Mouse (Mus musculus) limb, embryonic 13.5 days (tissue): ENCODE results near the gene Prickle3. TPM values are rescaled to one million over a fixed set of nuclear protein-coding genes. Genes with fewer than 3 reads are reported as not detected.
"Not testable (repeated sequence)": the region's sequence is repeated elsewhere in the genome, so short reads cannot be mapped to it uniquely, and the experiment has no call there.

Experiments
- ATAC-seq: fragments of 200-750 bp; cut with Nextera tagmentation; 2 replicates; pipeline ENCODE4 v1.8.0; 2017; ENCODE audit warnings: low read depth, moderate number of reproducible peaks, moderate TSS enrichment; ENCODE audit not compliant: low FRiP score
- H3K27ac ChIP-seq: fragments of 300-500 bp; sonication (generic); 2 replicates; pipeline ENCODE4 v1.5.1; 2015; ENCODE audit warnings: inconsistent platforms, mild to moderate bottlenecking, moderate library complexity
- H3K27me3 ChIP-seq: fragments of 300-500 bp; sonication (generic); 2 replicates; pipeline ENCODE4 v1.6.1; 2015; ENCODE audit warnings: mild to moderate bottlenecking, inconsistent platforms
- H3K36me3 ChIP-seq: fragments of 300-500 bp; sonication (generic); 2 replicates; pipeline ENCODE4 v1.6.1; 2015; ENCODE audit warnings: inconsistent platforms, mild to moderate bottlenecking, moderate library complexity
- H3K4me1 ChIP-seq: fragments of 300-500 bp; sonication (generic); 2 replicates; pipeline ENCODE4 v1.6.1; 2015; ENCODE audit warnings: inconsistent platforms
- H3K4me2 ChIP-seq: fragments of 300-500 bp; sonication (generic); replicated peaks from 2 replicates; pipeline ENCODE4 v1.6.1; 2015; ENCODE audit warnings: inconsistent platforms, mild to moderate bottlenecking, moderate library complexity
- H3K4me3 ChIP-seq: fragments of 300-500 bp; sonication (generic); 2 replicates; pipeline ENCODE4 v1.5.1; 2015; ENCODE audit warnings: moderate library complexity, mild to moderate bottlenecking, inconsistent platforms
- H3K9ac ChIP-seq: fragments of 300-500 bp; sonication (generic); 2 replicates; pipeline ENCODE4 v1.6.1; 2015; ENCODE audit warnings: mild to moderate bottlenecking, inconsistent platforms
- H3K9me3 ChIP-seq: fragments of 300-500 bp; sonication (generic); 2 replicates; pipeline ENCODE4 v1.6.1; 2016; ENCODE audit warnings: inconsistent platforms
- WGBS: fragments of 180-500 bp; shearing (Covaris S2); methylation state at CpG from one replicate; pipeline ENCODE4 v1.1.7; 2015; 5-methylcytosine and 5-hydroxymethylcytosine counted together
- polyA plus RNA-seq: library from polyadenylated mRNA; unstranded; fragments of >200 nt; fragmentation: Nextera tagmentation; extraction: Ambion mirVana; gene quantifications from 2 replicates; pipeline ENCODE4 v1.2.1, GENCODE M21; 2015

The Prickle3 gene
- polyA plus RNA-seq, 1 experiment from 2014 or later = 10.0 TPM

DNA sequence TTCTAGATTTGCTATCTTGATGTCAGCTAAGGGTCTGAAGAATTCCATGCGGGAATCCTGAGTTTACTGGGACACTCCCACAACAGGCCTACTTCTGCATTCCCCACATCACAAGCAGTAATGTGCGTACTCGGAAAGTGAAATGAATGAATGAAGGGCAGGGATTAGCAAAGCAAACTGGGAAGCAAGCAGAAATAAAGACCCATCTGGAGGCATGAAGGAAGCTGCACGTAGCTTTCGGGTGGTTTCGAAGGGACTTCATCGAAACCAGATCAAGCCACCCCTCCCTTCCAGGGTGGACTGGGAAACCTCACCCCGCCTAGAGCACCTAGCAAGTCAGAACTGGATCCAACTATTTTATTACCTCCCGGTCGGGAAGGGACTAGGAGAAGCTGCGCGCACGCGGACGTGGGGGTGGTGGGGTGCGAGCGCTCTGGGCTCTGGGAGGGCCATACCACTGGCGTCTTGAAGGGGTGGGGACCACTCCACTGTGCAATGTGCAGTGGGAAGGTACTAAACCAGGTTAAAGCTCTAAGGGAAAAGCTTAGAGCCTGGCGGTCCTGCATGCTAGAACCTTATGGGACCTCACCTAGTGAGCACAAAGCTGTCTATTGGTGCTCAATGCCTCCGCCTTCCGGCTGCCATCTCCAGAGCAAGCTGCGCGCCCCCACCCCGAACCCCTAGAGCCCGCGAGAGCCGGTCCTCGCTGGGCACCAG lies 17.4 kb downstream of the Prickle3 start:
- Histone ChIP-seq H3K36me3 (no peaks in the 10 kb centered on the region), H3K27me3 (no peaks in the 10 kb centered on the region), H3K4me1 (peaks cover 18% of the 10 kb centered on the region), H3K4me3 (peak overlapping the region; percentile 29), H3K27ac (peak overlapping the region; percentile 70), H3K4me2 (peak overlapping the region; percentile 57), H3K9ac (0 out of 2 replicates have a peak overlapping the region, but pooled peaks have one; percentile 2), H3K9me3 (no peaks in the 10 kb centered on the region)
- WGBS = 31% methylated on average over 28 of the region's 28 CpGs
- ATAC-seq = peak; percentile 16; the same call in 1 of the 2 replicates

DNA sequence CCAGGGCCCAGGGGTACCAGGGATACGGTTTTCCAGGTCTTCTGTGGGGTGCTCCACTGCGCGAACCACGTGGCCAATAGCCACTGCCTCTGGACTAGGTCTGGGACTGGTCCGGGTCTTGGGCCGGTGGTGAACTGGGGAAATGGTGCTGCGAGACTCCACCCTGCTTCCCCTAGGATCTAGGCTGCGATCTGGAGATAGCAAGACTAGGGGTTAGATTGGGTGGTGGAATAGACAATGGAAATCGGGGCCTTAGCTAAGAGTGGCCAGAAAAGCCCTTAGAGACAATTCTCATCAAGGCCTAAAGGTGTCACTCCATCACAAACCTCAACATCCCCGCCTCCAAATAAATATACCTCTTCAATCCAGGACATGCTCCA lies 17.9 kb downstream of the Prickle3 start:
- Histone ChIP-seq H3K9me3 (no peaks in the 10 kb centered on the region), H3K4me1 (peaks cover 18% of the 10 kb centered on the region), H3K36me3 (no peaks in the 10 kb centered on the region), H3K27ac (peak overlapping the region; percentile 70), H3K4me3 (peak overlapping the region; percentile 29), H3K27me3 (no peaks in the 10 kb centered on the region), H3K4me2 (peak overlapping the region; percentile 57), H3K9ac (no peak overlapping the region)
- ATAC-seq = 0 out of 2 replicates have a peak, but pooled peaks have one; percentile 2
- 33% methylated on average over 10 of the region's 10 CpGs for WGBS

DNA sequence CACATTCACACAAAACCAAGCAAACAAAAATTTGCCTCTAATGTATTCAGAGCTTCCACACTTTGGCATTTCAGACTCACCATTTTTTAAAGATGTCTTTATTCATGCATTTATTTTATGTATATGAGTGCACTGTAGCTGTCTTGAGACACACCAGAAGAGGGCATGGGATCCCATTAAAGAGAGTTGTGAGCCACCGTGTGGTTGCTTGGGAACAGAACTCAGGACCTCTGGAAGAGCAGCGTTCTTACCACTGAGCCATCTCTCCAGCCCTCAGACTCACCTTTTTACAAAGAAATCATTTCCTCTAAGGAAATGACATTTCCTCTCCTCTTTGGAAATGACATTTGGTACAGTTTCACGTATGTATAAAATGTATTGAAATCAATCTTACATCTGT lies 21.9 kb downstream of the Prickle3 start:
- H3K27me3 ChIP-seq = no peaks in the 10 kb centered on the region
- no peaks in the 10 kb centered on the region for H3K9me3 ChIP-seq
- H3K4me1 ChIP-seq = peaks cover 4% of the 10 kb centered on the region
- no peaks in the 10 kb centered on the region for H3K36me3 ChIP-seq
- no peak overlapping the region for H3K4me3 ChIP-seq
- 37% methylated on average over 3 of the region's 3 CpGs for WGBS
- H3K4me2 ChIP-seq = no peak overlapping the region
- H3K27ac ChIP-seq = no peak overlapping the region
- no peak for ATAC-seq
- no peak overlapping the region for H3K9ac ChIP-seq

DNA sequence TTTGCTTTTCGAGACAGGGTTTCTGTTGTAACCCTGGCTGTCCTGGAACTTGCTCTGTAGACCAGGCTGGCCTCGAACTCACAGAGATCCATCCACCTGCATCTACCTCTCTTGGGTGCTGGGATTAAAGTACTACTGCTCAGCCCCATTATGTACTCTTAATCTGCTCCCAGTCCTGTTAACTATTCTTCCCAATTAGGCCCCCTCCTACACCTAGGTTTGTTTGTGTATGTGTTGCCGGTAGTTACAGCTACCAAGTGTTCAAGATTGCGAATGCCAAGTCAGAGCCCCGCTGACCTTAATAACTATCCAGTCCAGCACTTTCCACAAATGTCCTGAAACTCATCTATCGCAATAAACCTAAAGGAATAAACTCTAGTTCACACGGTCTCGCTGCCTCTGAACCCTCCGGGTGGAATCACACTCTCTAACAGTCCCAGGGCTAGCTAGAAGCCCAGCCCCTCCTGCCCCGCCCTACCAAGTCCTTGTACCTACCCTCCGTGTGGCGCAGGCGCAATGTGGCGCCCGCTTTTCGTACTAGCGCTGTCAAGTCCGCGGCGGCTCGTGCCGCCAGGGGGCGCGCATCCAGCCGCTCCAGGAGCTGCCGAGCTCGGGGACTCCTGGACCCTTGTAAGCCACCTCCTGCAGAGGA lies 22.5 kb downstream of the Prickle3 start:
- Histone ChIP-seq H3K27ac (no peak overlapping the region), H3K4me1 (no peaks in the 10 kb centered on the region), H3K27me3 (no peaks in the 10 kb centered on the region), H3K9me3 (no peaks in the 10 kb centered on the region), H3K9ac (peak overlapping the region; percentile 55; the same call in 1 of the 2 replicates), H3K4me2 (peak overlapping the region; percentile 61), H3K36me3 (no peaks in the 10 kb centered on the region), H3K4me3 (peak overlapping the region; percentile 36)
- 16% methylated on average over 27 of the region's 27 CpGs for WGBS
- ATAC-seq = peak; percentile 93

DNA sequence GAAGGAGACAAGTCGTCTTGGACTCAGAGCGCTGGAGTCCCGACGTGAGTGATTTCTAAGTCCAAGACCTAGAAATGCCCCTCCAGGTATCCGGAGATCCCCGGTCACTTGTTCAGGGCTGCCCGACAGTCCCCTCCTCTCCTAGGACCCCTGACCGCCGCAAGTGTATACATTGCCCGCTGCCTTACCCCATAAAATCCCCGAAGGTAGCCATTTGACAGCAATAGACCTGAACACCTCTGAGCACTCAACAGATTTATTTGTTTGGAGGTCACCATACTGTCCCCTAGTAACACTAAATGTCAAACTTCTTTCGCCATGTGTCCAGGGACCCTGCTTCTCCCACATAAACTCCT lies 23.0 kb downstream of the Prickle3 start:
- WGBS = 22% methylated on average over 12 of the region's 12 CpGs
- Histone ChIP-seq H3K4me3 (peak overlapping the region; percentile 36), H3K4me2 (peak overlapping the region; percentile 61), H3K9me3 (no peaks in the 10 kb centered on the region), H3K27ac (no peak overlapping the region), H3K36me3 (no peaks in the 10 kb centered on the region), H3K27me3 (no peaks in the 10 kb centered on the region), H3K9ac (peak overlapping the region; percentile 55; the same call in 1 of the 2 replicates), H3K4me1 (no peaks in the 10 kb centered on the region)
- ATAC-seq = peak; percentile 34; the same call in 1 of the 2 replicates

DNA sequence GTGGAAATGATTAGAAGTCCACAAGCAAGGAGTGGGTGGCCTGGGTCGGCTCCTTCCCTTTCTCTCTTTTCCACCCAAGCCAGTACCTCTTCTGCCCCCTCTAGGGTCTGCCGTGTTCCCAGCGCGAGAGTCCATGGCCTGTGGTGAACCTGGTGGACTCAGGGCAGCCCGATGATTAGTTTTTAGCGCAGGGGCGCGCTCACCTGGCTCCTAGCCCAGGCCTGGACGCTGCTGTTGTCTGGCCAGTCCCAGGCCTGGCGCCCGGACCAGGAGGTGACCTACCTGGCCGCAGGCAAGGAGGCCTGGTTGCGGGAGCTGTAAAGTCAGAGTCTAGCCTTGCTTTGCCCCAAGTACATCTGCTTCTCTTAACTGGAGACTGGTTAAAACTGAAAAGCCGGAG lies 23.8 kb downstream of the Prickle3 start, which contains the start of gene Magix:
Gene Magix, minus strand, starts transcription at position 388 of the 400 bp plus-strand sequence.
- Histone ChIP-seq H3K4me1 (no peaks in the 10 kb centered on the region), H3K4me2 (peak within 1 kb of the TSS; percentile 61), H3K4me3 (peak within 1 kb of the TSS; percentile 36), H3K27me3 (no peaks in the 10 kb centered on the region), H3K9me3 (no peaks in the 10 kb centered on the region), H3K27ac (no peak within 1 kb of the TSS), H3K9ac (peak within 1 kb of the TSS; percentile 55; the same call in 1 of the 2 replicates), H3K36me3 (no peaks in the 10 kb centered on the region)
- no peak for ATAC-seq
- WGBS = 61% methylated on average over 14 of the region's 14 CpGs

DNA sequence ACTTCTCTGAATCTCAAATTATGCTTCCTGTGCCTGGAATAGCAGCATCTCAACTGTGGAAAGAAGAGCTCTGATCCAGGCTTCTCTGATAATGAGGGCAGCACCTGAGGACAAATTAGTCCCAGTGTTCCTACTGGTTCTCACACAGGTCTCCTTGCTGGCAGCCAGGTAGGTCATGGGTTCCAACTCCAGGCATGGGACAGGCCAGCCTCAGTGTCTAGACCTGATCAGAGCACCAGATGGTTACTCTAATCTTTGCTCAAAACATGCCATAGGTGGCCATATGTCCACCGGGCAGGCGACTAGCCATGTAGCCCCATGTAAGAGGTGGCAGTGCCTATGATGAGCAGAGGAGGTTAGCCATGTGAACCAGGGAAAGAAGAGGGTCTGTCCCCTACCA lies 31.3 kb downstream of the Prickle3 start:
- Histone ChIP-seq H3K4me3 (no peak overlapping the region), H3K36me3 (no peaks in the 10 kb centered on the region), H3K9ac (no peak overlapping the region), H3K27ac (no peak overlapping the region), H3K27me3 (no peaks in the 10 kb centered on the region), H3K4me2 (no peak overlapping the region), H3K4me1 (no peaks in the 10 kb centered on the region), H3K9me3 (no peaks in the 10 kb centered on the region)
- no peak for ATAC-seq
- 82% methylated on average over 2 of the region's 2 CpGs for WGBS

DNA sequence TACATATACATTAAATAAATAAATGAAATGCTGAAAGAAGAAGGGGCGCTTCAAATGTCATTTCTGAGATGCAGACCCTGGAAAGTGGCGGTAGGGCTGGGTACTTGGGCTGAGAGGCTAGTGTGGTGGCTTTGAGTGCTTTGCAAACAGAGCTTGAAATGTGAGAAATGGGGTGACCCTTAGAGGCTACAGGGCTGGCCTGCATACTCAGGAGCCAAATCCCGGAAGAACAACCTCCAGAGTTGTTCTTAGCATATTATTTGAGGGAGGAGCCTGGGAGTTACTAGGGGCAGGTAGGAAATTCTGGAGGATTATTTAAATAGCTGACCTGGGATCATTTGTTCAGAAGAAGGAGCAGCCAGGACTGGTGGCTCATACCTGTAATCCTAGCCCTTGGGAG lies 33.4 kb downstream of the Prickle3 start:
- H3K27ac ChIP-seq = no peak overlapping the region
- H3K9me3 ChIP-seq = no peaks in the 10 kb centered on the region
- no peaks in the 10 kb centered on the region for H3K36me3 ChIP-seq
- no peak overlapping the region for H3K4me2 ChIP-seq
- no peak overlapping the region for H3K4me3 ChIP-seq
- 65% methylated on average over 3 of the region's 3 CpGs for WGBS
- no peaks in the 10 kb centered on the region for H3K4me1 ChIP-seq
- no peaks in the 10 kb centered on the region for H3K27me3 ChIP-seq
- H3K9ac ChIP-seq = no peak overlapping the region
- ATAC-seq = no peak

DNA sequence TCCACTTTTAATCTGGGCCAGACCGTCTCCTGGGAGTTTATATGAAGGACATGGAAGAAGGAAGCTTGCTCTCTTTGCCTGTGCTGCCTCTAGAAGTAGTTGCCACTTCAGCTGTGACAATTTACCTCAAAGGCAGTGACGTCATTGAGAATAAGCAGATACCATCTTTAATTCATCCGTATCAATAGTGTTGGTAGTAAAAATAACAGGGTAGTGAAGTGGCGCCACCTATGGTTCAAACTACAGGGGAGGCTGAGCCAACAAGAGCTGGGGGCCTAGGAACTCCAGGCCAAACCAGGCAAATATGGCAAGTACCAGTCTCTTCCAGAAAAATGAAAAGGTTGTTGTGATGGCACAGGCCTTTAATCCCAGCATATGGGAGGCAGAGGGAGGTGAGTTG lies 35.8 kb downstream of the Prickle3 start:
- ATAC-seq = no peak
- WGBS = 40% methylated on average over 4 of the region's 4 CpGs
- no peak overlapping the region for H3K9ac ChIP-seq
- no peaks in the 10 kb centered on the region for H3K36me3 ChIP-seq
- no peaks in the 10 kb centered on the region for H3K27me3 ChIP-seq
- no peak overlapping the region for H3K4me3 ChIP-seq
- H3K4me1 ChIP-seq = no peaks in the 10 kb centered on the region
- H3K4me2 ChIP-seq = no peak overlapping the region
- H3K27ac ChIP-seq = no peak overlapping the region
- H3K9me3 ChIP-seq = no peaks in the 10 kb centered on the region

DNA sequence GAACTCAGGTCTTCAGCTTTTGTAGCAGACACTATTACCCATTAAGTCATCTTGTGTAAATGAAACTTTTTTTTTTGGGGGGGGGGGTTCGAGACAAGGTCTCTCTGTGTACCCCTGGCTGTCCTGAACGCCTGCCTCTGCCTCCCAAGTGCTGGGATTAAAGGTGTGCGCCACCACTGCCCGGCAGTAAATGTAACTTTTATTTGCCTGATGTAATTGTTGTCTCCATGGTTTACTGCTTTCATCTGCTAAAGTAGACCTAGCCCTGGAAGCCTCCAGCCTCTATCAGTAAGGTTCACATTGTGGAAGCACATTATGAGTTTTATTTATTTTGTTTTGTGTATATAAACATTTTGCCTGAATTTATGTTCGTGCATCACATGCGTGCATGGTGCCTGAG lies 39.5 kb downstream of the Prickle3 start:
- peak overlapping the region; percentile 46 for H3K4me2 ChIP-seq
- H3K4me3 ChIP-seq = 0 out of 2 replicates have a peak overlapping the region, but pooled peaks have one; percentile 59
- peaks cover 7% of the 10 kb centered on the region; the same call in 1 of the 2 replicates for H3K4me1 ChIP-seq
- no peaks in the 10 kb centered on the region for H3K9me3 ChIP-seq
- 28% methylated on average over 6 of the region's 6 CpGs for WGBS
- no peak overlapping the region for H3K27ac ChIP-seq
- H3K27me3 ChIP-seq = no peaks in the 10 kb centered on the region
- H3K9ac ChIP-seq = no peak overlapping the region
- peaks cover 8% of the 10 kb centered on the region for H3K36me3 ChIP-seq
- ATAC-seq = peak; percentile 29; the same call in 1 of the 2 replicates

DNA sequence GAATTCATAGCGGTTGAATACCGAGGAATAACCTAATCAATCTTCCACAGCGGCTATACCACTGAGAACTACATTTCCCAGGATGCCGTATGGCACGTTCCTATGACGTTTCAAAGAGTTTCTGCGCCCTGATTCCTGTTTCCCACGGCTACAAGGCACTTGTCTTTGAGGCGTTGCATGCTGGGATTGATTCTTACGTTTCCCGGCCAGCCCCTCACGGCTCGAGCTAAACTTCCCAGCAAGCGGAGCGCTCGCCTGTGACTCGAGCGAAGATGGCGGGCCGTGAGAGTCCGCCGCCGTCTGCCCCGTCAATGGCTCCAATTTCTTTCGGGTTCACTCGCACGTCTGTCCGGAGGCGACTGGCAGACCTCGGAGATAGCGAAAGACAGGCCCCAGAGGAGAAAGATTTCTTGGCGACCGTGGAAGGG lies 39.9 kb downstream of the Prickle3 start, which contains the start of gene Gpkow:
Gene Gpkow, plus strand, starts transcription at position 178 of the 428 bp plus-strand sequence.
- WGBS = 15% methylated on average over 33 of the region's 33 CpGs
- Histone ChIP-seq H3K4me2 (peak within 1 kb of the TSS; percentile 70), H3K27ac (no peak within 1 kb of the TSS)

DNA sequence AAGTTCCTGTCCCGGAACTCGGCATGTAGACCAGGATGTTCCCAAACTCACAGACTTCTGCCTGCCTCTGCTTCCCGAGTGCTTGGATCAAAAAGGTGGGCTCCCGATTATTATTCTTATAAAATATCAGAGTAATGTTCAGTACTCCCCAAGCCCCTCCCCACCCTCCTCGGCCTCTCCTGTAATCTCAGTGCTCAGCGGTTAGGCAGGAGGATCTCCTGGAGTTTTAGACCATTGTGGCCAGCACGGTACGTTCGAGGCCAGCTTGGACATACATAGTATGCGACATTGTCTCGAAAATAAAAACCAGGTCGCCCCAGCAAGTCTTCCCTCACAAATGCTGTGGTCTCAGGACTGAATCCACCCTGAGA lies 56.7 kb downstream of the Prickle3 start:
- Histone ChIP-seq H3K9ac (peak overlapping the region; percentile 51), H3K4me3 (peak overlapping the region; percentile 37), H3K4me2 (peak overlapping the region; percentile 58)
- not testable (repeated sequence) for H3K4me1 ChIP-seq, H3K27ac ChIP-seq, H3K36me3 ChIP-seq, H3K27me3 ChIP-seq, ATAC-seq, H3K9me3 ChIP-seq
- 25% methylated on average over 6 of the region's 12 CpGs for WGBS

More for the DNA sequence above, 39.9 kb downstream of the Prickle3 start, which contains the start of gene Gpkow:
- Histone ChIP-seq H3K27me3 (no peaks in the 10 kb centered on the region), H3K9ac (peak within 1 kb of the TSS; percentile 70), H3K4me3 (peak within 1 kb of the TSS; percentile 59), H3K36me3 (peaks cover 12% of the 10 kb centered on the region), H3K9me3 (no peaks in the 10 kb centered on the region), H3K4me1 (peaks cover 7% of the 10 kb centered on the region; the same call in 1 of the 2 replicates)
- peak; percentile 97 for ATAC-seq
